Mouse (Mus musculus) G1E (cell line): ENCODE results near the gene Atf7ip.
A peak's percentile ranks its signal among the peaks of the same experiment; 100 is the strongest.

ENCODE experiments used
- CTCF ChIP-seq: IDR thresholded peaks from 2 replicates; pipeline ENCODE4 v1.5.1; 2012; ENCODE audit warnings: low read depth, low read length, inconsistent platforms, mixed read lengths
- GATA1 ChIP-seq: IDR thresholded peaks from 2 replicates; pipeline ENCODE4 v1.6.1; 2012; ENCODE audit warnings: borderline replicate concordance, low read length, inconsistent platforms, mixed read lengths
- POLR2AphosphoS5 ChIP-seq: IDR thresholded peaks from 2 replicates; pipeline ENCODE4 v1.6.1; 2012; ENCODE audit warnings: low read depth, low read length, inconsistent platforms; ENCODE audit not compliant: insufficient replicate concordance
- TAL1 ChIP-seq: conservative IDR thresholded peaks from 2 replicates; pipeline ENCODE4 v1.6.1; 2012; ENCODE audit warnings: low read depth, low read length, inconsistent platforms, mixed read lengths

- TF ChIP-seq TAL1 (no peak), CTCF (peak; percentile 64), GATA1 (no peak), POLR2AphosphoS5 (no peak)
These were observed 49.6 kb downstream of the Atf7ip start for GRCm38 (mm10) chr6:136555523-136555915.
